Mouse (Mus musculus) ES-Bruce4 (cell line): ENCODE data around the gene Camta1. TPM values are rescaled to one million over a fixed set of nuclear protein-coding genes. Genes with fewer than 3 reads are reported as not detected.

Experiments
- H3K27ac ChIP-seq: 2 replicates; pipeline ENCODE4 v1.5.1; 2012; ENCODE audit warnings: low read length, inconsistent platforms; ENCODE audit not compliant: insufficient read depth
- H3K27me3 ChIP-seq: 2 replicates; pipeline ENCODE4 v1.6.1; 2012; ENCODE audit warnings: mild to moderate bottlenecking, low read length, inconsistent platforms; ENCODE audit not compliant: control insufficient read depth, poor library complexity, insufficient read depth, severe bottlenecking
- H3K36me3 ChIP-seq: 2 replicates; pipeline ENCODE4 v1.6.1; 2012; ENCODE audit warnings: inconsistent platforms, mild to moderate bottlenecking, low read length, moderate library complexity; ENCODE audit not compliant: control insufficient read depth, poor library complexity, insufficient read depth, severe bottlenecking
- H3K4me1 ChIP-seq: one replicate; pipeline ENCODE4 v1.8.1; 2011; ENCODE audit warnings: low read length; ENCODE audit not compliant: control insufficient read depth, insufficient read depth
- H3K4me3 ChIP-seq: 2 replicates; pipeline ENCODE4 v1.5.1; 2011; ENCODE audit warnings: low read depth, mild to moderate bottlenecking, low read length
- H3K9ac ChIP-seq: 2 replicates; pipeline ENCODE4 v1.6.1; 2012; ENCODE audit warnings: low read depth, mild to moderate bottlenecking, inconsistent platforms; ENCODE audit not compliant: poor library complexity, severe bottlenecking
- H3K9me3 ChIP-seq: replicated peaks from 2 replicates; pipeline ENCODE4 v1.6.1; 2012; ENCODE audit warnings: mild to moderate bottlenecking, low read length, inconsistent platforms; ENCODE audit not compliant: control insufficient read depth, poor library complexity, insufficient read depth, severe bottlenecking
- CTCF ChIP-seq: IDR thresholded peaks from one replicate; pipeline ENCODE4 v1.8.1; 2011; ENCODE audit warnings: low read depth, low read length
- EP300 ChIP-seq: IDR thresholded peaks from 2 replicates; pipeline ENCODE4 v1.6.1; 2011; ENCODE audit warnings: low read depth, low read length; ENCODE audit not compliant: insufficient read depth
- POLR2A ChIP-seq: IDR thresholded peaks from one replicate; pipeline ENCODE4 v1.8.1; 2011; ENCODE audit warnings: low read length; ENCODE audit not compliant: insufficient read depth
- polyA plus RNA-seq: library from polyadenylated mRNA; stranded (reverse); fragments of >200 nt; gene quantifications from 2 replicates; pipeline ENCODE4 v1.2.4, GENCODE M21; 2011; ENCODE audit warnings: low read depth; ENCODE audit not compliant: missing spikeins, insufficient read depth, insufficient read length

Gene Camta1
- polyA plus RNA-seq, 1 experiment = 85.3 TPM

GRCm38 (mm10) chr4:151108834-151109241 lies 752.8 kb downstream of the Camta1 start:
- no peak for TF ChIP-seq CTCF
- Histone ChIP-seq H3K27me3 (no peaks in the 10 kb centered on the region), H3K9ac (peak overlapping the region; percentile 86), H3K4me1 (no peaks in the 10 kb centered on the region), H3K4me3 (peak overlapping the region; percentile 69), H3K36me3 (no peaks in the 10 kb centered on the region), H3K9me3 (no peaks in the 10 kb centered on the region), H3K27ac (no peak overlapping the region)

DNA sequence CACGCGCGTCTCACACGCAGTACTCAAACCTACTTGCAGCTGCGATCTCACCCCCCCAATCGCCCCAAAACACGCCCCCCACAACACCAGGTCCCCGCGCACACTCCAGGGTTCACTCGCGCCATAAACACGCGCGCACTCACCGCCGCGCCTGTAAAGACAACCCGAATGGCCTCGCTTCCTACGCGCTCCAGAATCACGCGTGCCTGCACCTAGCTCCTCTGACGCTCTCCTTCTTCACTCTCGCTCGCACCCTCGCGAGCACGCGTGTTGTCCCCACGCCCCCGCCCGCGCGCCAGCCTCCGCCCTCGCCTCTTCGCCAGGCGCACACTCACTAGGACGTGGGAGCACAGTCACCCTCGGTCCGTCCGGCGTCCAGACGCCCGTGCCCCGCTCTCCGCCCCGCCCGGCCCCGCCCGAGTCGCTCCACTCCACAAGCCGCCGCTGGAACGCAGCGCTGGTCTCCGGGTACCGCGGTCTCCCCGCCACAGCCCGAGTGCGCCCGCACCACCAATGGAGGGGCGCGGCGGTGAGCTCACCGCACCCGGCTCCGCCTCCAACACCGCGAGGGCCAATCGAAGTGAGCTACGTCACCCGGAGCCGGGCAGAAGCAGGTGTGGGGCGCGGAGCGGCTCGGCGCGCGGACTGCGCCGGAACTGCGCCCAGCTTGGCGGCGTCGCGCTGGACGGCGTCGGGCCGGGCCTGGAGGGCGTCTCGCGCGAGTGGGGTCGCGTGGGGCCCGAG lies 753.5 kb downstream of the Camta1 start:
- no peak overlapping the region for H3K27ac ChIP-seq
- no peaks in the 10 kb centered on the region for H3K36me3 ChIP-seq
- no peaks in the 10 kb centered on the region for H3K27me3 ChIP-seq

DNA sequence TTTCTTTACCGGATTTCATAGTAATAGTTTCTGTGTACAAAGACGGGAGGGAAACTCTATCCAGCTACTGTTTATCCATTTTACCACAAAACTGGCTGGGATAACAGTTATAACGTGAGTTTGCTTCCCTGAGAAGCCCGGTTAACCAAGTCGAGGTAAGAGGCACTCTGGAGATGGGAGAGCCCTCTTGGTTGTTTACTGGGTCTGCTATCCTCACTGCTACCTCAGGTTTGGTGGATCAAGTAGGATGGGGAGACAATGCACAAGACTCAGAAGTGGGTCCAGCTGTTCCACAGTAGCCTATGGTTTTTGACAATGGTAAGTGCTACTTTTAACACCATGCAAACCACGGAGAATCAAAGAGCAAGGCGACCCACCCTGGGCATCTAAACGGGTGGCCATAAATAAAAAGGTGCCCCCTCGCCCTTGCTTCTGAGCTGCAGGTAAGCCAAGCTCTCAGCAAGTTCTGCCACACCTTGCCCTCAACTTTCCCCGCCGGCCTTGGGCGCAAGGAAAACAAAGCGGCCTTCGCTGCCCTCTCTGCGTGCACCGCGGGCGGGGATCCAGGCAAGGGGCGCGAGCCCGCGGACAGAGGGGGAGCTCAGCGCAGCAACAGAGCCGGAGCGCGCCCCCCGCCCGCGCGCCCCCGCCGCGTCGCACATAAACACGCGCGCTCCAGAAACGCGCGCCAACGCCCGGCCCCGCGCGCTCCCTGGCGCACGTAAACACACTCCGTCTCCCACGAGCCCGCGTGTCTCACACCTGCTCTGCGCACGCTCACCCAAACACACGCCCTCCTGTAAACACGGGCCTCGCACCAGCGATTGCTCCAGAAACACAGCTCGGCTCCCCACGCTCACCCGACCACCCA lies 754.3 kb downstream of the Camta1 start:
- H3K4me3 ChIP-seq = peak overlapping the region; percentile 95
- no peaks in the 10 kb centered on the region for H3K9me3 ChIP-seq
- no peak overlapping the region for H3K27ac ChIP-seq
- H3K27me3 ChIP-seq = no peaks in the 10 kb centered on the region
- H3K36me3 ChIP-seq = no peaks in the 10 kb centered on the region
- TF ChIP-seq EP300 = no peak
- no peak for TF ChIP-seq POLR2A
- TF ChIP-seq CTCF = no peak
- H3K9ac ChIP-seq = peak overlapping the region; percentile 86
- no peaks in the 10 kb centered on the region for H3K4me1 ChIP-seq

More for the DNA sequence above, 753.5 kb downstream of the Camta1 start:
- H3K4me3 ChIP-seq = peak overlapping the region; percentile 95
- peak overlapping the region; percentile 86 for H3K9ac ChIP-seq
- no peaks in the 10 kb centered on the region for H3K9me3 ChIP-seq
- H3K4me1 ChIP-seq = no peaks in the 10 kb centered on the region
- TF ChIP-seq POLR2A (no peak), CTCF (no peak), EP300 (no peak)

GRCm38 (mm10) chr4:151106468-151106867 lies 755.2 kb downstream of the Camta1 start:
- H3K27me3 ChIP-seq = no peaks in the 10 kb centered on the region
- H3K9me3 ChIP-seq = peaks cover 3% of the 10 kb centered on the region
- no peak overlapping the region for H3K27ac ChIP-seq
- H3K4me3 ChIP-seq = no peak overlapping the region
- H3K36me3 ChIP-seq = no peaks in the 10 kb centered on the region
- no peak overlapping the region for H3K9ac ChIP-seq
- no peaks in the 10 kb centered on the region for H3K4me1 ChIP-seq
- TF ChIP-seq CTCF (no peak), EP300 (no peak), POLR2A (no peak)

- no peak overlapping the region for H3K4me3 ChIP-seq
- no peaks in the 10 kb centered on the region for H3K36me3 ChIP-seq
- no peak overlapping the region for H3K9ac ChIP-seq
- H3K27me3 ChIP-seq = no peaks in the 10 kb centered on the region
- H3K9me3 ChIP-seq = peaks cover 7% of the 10 kb centered on the region
- no peak for TF ChIP-seq POLR2A
- no peak for TF ChIP-seq CTCF
- TF ChIP-seq EP300 = no peak
- no peaks in the 10 kb centered on the region for H3K4me1 ChIP-seq
- no peak overlapping the region for H3K27ac ChIP-seq
Observed at GRCm38 (mm10) chr4:151105886-151106285, 755.8 kb downstream of the Camta1 start.

GRCm38 (mm10) chr4:151104147-151104546 lies 757.5 kb downstream of the Camta1 start:
- H3K4me3 ChIP-seq = no peak overlapping the region
- no peaks in the 10 kb centered on the region for H3K36me3 ChIP-seq
- H3K9ac ChIP-seq = no peak overlapping the region
- TF ChIP-seq POLR2A (no peak), EP300 (no peak), CTCF (no peak)
- H3K4me1 ChIP-seq = no peaks in the 10 kb centered on the region
- H3K9me3 ChIP-seq = peaks cover 7% of the 10 kb centered on the region
- no peak overlapping the region for H3K27ac ChIP-seq
- H3K27me3 ChIP-seq = no peaks in the 10 kb centered on the region
